Mouse (Mus musculus) gastrocnemius, postnatal 36 days (tissue): ENCODE results near the gene Ydjc. TPM values are rescaled to one million over a fixed set of nuclear protein-coding genes. Genes with fewer than 3 reads are reported as not detected.
A peak's percentile ranks its signal among the peaks of the same experiment; 100 is the strongest.
"Not testable (repeated sequence)": the region's sequence is repeated elsewhere in the genome, so short reads cannot be mapped to it uniquely, and the experiment has no call there.

Experiments
- DNase-seq, 2 experiments: peaks; one replicate each; pipeline ENCODE4 v3.0.0; 2022
- intact Hi-C: fragments of 180-260 bp; cut with DNase I; formaldehyde crosslinking; loops from one replicate; pipeline ENCODE4 v1.15.1; 2025
- total RNA-seq, 2 experiments: library from RNA; stranded (reverse); gene quantifications; 2 replicates each; pipeline ENCODE4 v1.2.3; 2021

The Ydjc gene
- total RNA-seq, 2 experiments from 2014 or later: 0.20 TPM; not detected in 1

DNA sequence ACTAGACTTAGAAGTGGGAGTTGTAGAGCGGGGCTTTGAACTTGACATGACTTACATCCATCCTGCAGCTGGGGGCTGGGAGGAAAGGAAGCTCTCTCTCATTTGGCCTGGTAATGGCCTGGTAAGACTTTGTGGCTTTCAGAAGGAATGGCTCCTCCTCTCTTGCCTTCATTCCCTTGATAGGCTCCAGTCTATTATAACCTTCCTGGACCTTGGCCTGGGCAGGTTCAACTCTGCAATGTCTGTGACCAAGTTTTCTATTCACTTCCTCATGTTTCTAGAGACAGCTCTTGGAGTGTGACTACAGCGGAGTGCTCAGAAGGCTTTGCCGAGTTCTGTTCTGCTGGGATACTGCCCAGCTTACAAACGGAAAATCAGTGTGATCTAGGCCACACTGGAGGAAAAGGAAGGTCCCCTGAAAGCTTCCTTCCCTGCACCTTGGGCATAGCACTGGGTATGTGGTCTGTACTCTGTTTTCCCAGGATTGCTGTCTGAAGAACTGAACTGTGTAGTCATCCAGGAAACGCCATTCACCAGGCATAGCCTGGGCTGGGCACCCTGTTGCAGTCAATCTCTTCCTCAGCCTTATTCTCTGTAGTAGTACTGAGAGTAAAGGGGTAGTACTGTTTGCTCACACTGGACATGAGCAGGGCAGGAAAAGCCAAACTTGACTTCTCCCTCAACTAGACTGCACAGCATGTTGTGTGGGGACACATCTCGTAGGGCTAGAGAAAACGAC lies 6.3 kb downstream of the Ydjc start:
- intact Hi-C loops: no loop called here
- DNase-seq: no peak

DNA sequence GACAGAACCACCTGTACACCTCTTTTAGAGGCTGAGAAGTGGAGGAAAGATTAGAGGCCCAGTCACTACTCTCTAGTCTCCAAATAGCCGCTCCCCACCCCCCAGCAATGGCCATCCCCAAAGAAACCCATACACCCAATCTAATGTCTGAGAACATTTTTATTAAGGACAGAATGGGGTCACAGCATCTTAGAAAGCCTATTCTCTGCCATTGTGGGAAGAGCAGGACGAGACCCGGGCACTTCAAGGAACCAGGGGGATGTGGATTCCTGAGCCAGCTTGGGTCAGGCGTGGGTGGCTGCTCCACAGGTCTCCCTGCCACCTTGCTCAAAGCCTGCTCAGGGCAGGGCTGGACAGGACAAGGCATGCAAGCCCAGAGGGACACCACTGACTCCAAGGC lies 7.5 kb downstream of the Ydjc start:
- intact Hi-C loops: no loop called here
- no peak for DNase-seq

DNA sequence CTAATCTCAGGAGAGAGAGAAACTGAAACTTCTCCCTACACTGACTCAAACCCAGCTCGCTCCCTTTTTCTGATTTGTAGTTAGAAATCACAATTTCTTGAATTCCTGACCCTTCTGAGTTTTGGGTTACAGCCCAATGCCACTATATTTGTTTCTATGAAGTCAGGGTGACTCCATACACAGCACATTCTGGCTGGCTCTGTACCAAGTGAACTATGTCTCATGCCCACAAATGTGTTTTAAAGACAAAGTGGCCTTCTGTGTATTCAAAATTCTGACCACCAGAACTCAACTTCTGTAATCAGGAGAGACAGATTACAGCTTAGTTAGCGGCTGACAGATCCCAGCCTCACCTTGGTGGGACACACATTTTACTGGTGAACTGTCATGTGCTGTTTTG lies 9.9 kb downstream of the Ydjc start:
- intact Hi-C loops: no loop called here
- DNase-seq: no peak

DNA sequence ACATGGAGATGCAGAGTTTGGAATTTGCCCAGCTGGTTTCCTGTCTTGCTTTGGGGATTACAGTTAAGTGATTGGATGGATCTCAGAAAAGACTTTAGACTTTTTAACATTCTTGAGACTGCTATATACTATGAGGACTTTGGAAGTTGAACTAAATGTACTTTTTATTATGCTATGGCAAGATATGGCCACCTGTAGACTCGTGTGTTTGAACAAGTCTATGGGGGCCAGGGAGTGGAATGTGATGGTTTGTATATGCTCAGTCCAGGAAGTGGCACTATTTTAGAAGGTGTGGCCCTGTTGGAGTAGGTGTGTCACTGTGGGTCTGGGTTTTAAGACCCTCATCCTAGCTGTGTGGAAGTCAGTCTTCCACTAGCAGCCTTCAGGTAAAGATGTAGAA lies 21.1 kb downstream of the Ydjc start:
- intact Hi-C loops, DNase-seq: not testable (repeated sequence)

DNA sequence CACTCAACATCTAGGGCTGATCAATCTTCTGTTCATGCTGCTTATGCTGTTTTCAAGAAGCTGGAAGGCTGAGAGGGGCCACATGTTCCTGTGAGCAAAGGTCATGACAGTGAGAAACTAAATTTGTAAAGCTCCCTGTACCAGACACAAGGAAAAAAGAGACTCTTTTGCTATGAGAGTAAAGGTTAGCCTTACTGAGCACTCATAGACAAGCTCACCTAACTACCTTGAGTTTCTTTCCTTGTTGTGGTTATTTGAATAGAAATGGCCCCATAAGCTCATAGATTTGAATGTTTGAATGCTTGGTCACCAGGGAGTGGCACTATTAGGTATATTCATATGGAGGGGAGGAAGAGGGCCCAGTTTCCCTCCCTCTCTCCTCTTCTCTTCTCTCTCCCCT lies 22.8 kb downstream of the Ydjc start:
- DNase-seq: no peak
- intact Hi-C loops: no loop called here

DNA sequence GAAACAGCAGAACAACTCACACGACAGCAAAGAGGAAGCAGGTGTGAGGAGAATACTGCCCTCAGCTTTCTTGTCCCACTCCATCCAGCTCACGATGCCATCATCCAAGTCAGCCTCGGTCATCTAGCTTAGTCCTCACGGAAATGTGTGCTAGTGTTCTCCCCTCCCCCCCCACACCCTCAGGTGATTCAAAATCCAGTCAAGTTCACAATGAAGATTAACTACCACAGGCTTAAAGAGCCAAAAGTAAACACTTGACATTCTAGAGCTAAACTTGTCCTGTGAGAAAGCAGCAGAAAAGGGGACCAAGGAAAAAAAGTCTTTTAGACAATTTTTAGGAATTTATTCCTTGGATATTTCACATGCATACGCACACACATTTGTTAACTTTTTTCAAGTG lies 23.6 kb downstream of the Ydjc start:
- no peak for DNase-seq
- intact Hi-C loops: no loop called here

DNA sequence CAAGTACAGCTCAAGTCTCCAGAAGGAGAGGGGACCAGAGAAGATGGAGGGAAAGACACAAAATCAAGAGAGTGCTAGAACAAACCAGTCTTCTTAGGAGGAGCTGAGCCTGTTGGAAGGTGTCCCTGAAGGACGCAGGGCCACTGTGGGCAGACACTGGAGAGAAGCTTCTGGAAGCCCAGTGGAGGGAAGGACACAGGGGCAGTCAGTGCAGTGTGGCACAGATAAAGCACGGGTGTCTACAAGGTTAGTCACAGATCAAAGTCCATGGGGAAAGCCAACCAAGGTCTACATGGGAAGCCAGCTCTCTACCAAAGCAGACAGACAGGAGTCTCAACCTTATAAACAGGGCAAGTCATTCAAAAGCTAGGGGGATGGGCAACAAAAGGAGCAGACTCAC lies 31.3 kb downstream of the Ydjc start:
- DNase-seq: no peak
- intact Hi-C loops: no loop called here

DNA sequence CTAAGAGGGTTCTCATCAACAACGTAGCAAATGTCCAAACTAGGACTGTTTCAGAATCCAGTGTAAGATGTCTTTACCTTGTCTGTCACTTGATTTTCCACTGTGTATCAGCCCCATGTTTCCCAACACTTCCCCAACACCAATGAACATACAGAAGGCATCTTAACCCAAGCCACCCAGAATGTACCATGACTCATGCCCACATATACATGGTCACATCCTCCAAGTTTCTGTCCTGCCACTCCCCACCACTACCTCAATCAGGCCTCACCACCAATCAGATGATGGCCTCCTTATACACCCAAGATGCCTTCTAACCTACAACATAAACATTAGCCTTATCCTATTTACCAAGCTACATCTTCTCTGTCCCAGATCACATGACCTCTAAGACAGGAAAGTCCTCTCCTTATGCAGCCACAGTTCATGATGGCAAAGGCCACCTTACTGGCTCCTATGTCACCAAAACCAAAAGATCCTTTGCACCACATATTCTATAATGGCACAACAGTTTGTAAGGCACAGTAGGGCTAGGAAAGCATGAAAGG lies 33.3 kb downstream of the Ydjc start:
- intact Hi-C loops: no loop called here
- no peak for DNase-seq

DNA sequence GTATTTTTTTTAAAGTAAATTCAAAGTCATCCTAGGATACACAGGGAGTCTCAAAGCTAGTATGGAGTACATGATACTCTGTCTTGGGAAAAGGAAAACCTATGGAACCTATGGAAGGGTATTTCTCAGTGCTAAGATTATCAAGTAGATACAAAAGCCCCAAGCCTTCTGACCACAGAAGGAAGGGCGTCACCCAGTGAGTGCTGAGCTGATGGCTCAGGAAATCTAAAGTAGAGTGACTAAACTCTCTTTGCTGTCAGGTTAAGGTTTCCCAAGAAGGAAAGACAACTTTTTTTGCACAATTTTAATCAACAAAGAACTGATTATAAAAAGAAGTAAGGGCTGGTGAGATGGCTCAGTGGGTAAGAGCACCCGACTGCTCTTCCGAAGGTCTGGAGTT lies 35.3 kb downstream of the Ydjc start:
- no peak for DNase-seq
- intact Hi-C loops: no loop called here

DNA sequence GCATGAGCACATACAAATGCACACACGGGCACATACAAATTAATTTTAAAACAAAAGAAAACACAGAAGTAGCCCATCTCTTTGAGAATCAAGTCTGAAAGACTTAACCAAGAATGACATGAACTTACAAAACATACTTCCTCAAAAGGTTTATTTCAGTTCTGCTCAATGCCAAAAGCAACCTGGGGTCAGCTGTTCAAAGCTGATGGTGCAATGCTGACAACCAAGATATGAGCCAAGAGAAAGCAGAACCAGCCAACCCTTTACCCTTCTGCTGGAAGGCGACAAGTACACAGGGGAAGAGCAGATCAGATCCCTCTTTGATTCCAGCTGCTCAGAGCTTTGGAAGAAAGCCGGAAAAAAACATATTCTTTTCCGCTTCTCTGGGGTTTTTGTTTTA lies 37.0 kb downstream of the Ydjc start:
- peak in 1 of 2 experiments; percentile 17 for DNase-seq

DNA sequence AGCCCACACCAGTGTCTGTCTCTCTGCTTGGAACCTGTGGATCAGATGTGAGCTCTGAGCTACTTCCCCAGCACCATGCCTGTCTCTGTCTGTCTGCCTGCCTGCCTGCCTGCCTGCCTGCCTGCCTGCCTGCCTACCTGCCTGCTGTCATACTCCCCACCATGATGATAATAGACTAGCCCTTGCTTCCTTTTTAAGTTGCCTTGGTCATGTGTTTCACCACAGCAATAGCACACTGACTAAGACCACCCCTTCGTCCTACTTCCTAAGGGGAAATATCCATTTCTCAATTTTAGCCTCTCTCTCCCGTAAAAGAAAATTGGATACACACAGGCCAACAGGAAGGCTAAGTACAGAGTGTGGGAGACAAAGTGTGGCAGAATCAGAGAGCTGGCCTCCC lies 37.7 kb downstream of the Ydjc start:
- intact Hi-C loops: no loop called here
- no peak for DNase-seq

More for the DNA sequence above, 37.0 kb downstream of the Ydjc start:
- intact Hi-C loops: no loop called here

DNA sequence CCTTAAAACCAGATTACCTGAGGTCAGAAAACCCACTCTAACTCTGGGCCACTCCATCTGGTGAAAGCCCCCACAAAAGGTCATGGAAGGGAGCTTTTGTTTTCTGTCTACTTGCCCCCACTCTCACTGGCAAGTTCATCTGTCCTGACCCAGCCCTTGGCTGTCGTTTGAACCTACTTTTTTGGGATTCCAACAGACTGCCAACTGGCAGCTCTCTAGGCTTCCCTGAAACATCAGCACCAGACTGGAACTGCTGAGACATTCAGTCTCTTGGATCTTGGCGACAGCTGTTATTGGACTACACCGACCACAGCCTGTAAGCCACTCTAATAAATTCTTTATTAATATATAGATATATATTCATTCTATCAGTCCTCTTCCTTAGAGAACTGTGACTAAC lies 38.6 kb downstream of the Ydjc start:
- DNase-seq: no peak

DNA sequence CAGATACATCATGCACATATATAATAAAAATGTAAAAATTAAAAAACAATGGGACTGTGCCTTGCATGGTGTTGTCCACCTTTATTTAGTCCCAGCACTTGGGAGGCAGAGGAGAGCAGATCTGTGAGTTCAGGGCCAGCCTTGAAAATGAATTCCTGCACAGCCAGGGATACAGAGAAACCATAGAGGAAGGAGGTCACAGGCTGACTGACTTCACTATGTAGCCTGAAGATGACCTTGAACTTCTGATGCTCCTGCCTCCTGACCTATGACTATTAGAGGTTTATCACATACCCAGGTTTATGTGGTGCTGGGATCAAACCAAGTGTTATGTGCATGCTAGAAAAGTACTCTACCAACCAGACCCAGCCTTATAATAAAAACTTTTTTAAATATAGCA lies 41.1 kb downstream of the Ydjc start:
- intact Hi-C loops: no loop called here
- no peak for DNase-seq

More for the DNA sequence above, 38.6 kb downstream of the Ydjc start:
- intact Hi-C loops: no loop called here

DNA sequence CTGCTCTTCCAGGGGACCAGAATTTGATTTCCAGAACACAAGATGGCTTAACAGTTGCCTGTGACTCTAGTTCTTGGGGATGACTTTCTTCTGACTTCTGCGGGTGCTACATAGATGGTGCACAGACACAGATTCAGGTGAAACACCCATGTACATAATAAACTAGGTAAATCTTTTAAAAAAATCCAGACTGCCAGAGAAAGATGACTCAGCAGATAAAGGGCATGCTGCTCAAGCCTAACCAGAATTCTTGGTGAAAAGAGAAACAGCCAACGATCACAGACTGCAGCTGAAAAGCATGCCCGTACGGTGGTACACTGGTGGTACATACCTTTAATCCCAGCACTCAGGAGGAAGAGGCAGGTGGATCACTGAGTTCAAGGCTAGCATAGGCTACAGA lies 49.4 kb downstream of the Ydjc start:
- DNase-seq: no peak
- intact Hi-C loops: no loop called here

DNA sequence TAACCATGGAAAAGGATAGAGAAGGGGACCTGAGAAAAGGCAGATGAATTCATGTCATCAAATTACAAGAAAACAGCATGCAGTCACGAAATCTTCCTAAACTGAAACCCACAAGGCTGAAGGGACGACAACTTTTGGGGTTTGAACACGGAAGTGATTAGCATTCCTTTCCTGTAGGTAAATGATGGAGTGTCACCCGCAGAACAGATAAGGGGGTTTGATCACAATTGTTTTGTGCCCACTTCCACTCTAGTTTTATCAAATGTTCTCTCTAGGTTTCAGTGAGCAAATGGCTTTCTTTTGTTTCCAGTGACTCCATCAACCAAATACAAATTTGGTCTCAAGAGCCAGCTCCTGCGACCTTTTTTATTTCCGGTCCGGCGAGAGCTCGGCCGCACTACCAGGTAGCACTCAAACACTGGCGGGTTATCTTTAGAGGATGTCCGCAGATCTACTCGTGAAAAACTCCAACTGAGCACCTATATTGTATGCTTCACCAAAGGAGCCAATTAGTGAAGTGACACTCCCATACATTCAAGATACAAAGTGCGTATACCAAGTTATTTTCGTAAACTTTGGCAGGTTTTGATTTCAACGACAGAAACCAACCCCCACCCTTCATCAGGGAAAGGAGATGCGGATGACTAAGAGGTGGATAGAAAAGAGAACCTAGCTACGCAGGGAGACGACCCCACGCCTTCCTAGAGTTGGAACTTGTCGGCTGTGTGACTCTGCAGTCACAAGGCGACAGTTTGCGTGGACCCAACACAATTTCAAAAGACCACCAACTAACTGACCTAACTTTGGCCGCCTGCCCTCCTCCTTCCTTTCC lies 55.9 kb downstream of the Ydjc start:
- intact Hi-C loops: no loop called here
- no peak for DNase-seq

DNA sequence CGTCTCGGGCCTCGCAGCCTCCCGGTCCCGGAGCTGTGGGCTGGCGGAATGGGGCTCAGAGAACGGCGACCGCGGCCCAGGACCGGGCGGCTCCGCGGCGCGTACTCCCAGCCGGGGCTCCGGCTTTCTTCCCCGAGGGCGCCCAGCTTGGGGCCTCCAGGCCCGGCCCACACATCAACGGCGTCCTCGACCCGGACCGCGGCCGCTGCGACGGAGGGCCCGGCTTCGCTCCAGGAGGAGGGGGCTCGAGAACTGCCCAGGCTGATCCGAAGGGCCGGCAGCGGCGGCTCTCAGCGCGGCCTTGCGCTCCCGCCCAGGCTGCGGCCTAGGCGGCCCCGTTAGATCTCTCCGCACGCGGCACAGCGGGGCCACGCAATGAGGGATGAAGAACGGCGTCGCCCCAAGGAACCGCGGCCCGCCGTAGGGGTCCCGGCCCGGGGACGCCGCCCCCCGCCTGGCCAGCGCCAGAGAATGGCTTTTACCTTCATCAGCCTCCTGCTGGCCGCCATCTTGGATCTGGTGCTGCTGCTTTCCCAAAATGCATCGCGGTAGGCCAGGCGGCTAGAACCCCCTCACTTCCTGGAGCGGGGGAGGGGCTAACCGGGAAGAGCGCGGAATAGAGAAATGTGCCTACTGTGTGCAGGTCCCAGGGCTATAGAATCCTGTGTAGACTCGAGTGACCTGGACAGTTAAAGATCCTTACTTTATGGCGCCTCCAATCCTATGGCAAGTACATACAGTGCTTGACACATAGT lies 56.7 kb downstream of the Ydjc start:
- peak; percentile 61 to 79 for DNase-seq
- intact Hi-C loops: no loop called here

DNA sequence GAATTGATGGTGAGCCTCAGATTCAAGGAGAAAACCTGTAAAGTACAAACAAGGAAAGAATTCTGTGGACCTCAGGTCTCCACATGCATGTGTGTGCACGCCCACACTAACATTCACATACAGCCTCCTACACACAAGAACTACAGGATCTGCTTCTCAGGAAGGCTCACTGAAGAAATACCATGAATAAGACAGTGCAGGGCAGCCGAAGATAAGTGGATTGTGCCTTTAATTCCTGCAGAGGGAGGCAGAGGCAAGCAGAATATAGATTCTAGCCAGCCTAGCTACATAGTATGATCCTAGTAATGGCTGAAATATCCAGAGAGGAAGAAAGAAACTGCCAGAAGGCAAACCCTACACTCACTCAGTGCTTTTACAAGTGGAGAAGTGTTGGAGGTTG lies 57.6 kb downstream of the Ydjc start:
- intact Hi-C loops: no loop called here
- no peak for DNase-seq

DNA sequence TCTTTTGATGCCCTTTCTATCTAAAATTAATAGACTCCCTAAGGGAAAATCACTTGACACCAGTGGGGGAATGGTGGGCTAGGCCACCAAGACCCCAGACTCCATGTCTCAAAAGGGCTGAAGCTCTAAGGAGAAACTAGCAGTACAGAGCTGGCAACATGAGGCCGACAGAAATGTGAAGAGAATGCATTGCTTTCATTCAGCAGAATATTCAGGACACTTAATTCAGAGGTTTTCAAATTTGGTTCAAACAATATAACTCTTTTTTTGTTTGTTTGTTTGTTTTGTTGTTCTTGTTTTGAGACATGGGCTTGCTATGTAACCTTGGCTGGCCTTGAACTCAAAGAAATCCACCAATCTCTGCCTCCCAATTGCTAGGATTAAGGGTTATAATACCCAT lies 58.1 kb downstream of the Ydjc start, which contains the start of gene Ube2l3:
TSS of gene Ube2l3 (minus strand) at position 101 of the 400 bp plus-strand sequence.
- DNase-seq: no peak
- intact Hi-C loops: no loop called here

DNA sequence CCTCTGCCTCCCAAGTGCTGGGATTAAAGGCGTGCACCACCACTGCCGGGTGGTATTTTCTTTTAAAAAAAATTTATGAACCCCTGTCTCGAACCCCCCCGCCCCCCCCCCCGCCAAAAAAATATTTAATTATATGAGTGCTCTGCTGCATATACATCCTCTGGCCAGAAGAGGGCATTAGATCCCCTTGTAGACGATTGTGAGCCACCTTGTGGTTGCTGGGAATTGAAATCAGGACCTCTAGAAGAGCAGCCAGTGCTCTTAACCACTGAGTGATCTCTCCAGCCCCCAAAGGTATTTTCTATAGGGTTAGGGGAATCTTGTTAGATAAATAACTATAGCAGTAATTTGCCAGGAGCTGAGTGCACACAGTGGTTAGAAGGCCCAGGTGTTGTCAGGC lies 60.6 kb downstream of the Ydjc start:
- intact Hi-C loops: loop anchor here (5.0 kb wide), 2 partner anchors 58 to 73 kb away; partner anchors contain the start of genes Ccdc116 and Sdf2l1
- DNase-seq: no peak
